Mouse (Mus musculus) CH12.LX (cell line): ENCODE results near the gene Nudt19. TPM values are rescaled to one million over a fixed set of nuclear protein-coding genes. Genes with fewer than 3 reads are reported as not detected.

ENCODE experiments used
- DNase-seq: peaks from one replicate; pipeline ENCODE4 v3.0.0-alpha.2; 2013; ENCODE audit errors: extremely low read depth
- H3K27ac ChIP-seq: 2 replicates; pipeline ENCODE4 v1.5.1; 2012; ENCODE audit warnings: low read depth, mild to moderate bottlenecking, control low read depth, moderate library complexity; ENCODE audit not compliant: insufficient read depth
- H3K27me3 ChIP-seq: replicated peaks from 2 replicates; pipeline ENCODE3; 2012; ENCODE audit warnings: inconsistent platforms
- H3K36me3 ChIP-seq, 2 experiments: replicated peaks in 1 of 2; 2 replicates each; pipeline versions ENCODE3 to v1.6.1; 2012; ENCODE audit warnings: inconsistent platforms in 1 of 2, low read length in 1 of 2, mild to moderate bottlenecking in 1 of 2, mixed read lengths in 1 of 2, moderate library complexity in 1 of 2; ENCODE audit not compliant: control insufficient read depth in 1 of 2, insufficient read depth in 1 of 2
- H3K4me1 ChIP-seq, 2 experiments: 2 replicates each; pipeline ENCODE4 v1.6.1; 2012; ENCODE audit warnings: inconsistent platforms in 1 of 2, moderate library complexity in 1 of 2; ENCODE audit not compliant: insufficient read depth in 2 of 2, control insufficient read depth in 1 of 2
- H3K4me2 ChIP-seq: 2 replicates; pipeline ENCODE4 v1.6.1; 2012; ENCODE audit warnings: low read depth, mild to moderate bottlenecking, control low read depth; ENCODE audit not compliant: poor library complexity, insufficient read depth, severe bottlenecking
- H3K4me3 ChIP-seq, 3 experiments: fragments of 150-350 bp in 1 of 3; sonication (generic) in 1 of 3; replicated peaks in 1 of 3; 2 replicates each; pipeline versions ENCODE3 to v1.5.1; 2011 to 2012; ENCODE audit warnings: low read depth in 2 of 3, low read length in 2 of 3, mild to moderate bottlenecking in 2 of 3, moderate library complexity in 2 of 3, control low read depth in 1 of 3, improper control_type of control experiment in 1 of 3, inconsistent platforms in 1 of 3, mixed read lengths in 1 of 3; ENCODE audit not compliant: poor library complexity in 1 of 3
- H3K79me2 ChIP-seq: replicated peaks from 2 replicates; pipeline ENCODE4 v1.6.1; 2012; ENCODE audit warnings: mild to moderate bottlenecking, moderate library complexity; ENCODE audit not compliant: control insufficient read depth, poor library complexity, insufficient read depth, severe bottlenecking; ENCODE audit errors: extremely low read depth
- H3K9ac ChIP-seq: 2 replicates; pipeline ENCODE4 v1.6.1; 2012; ENCODE audit warnings: low read depth, mild to moderate bottlenecking, control low read depth, moderate library complexity; ENCODE audit not compliant: insufficient read depth
- H3K9me3 ChIP-seq: replicated peaks from 2 replicates; pipeline ENCODE3; 2012; ENCODE audit warnings: low read length, inconsistent platforms, mixed read lengths
- CHD2 ChIP-seq: IDR thresholded peaks from 2 replicates; pipeline ENCODE4 v1.6.1; 2011; ENCODE audit warnings: low read length, improper control_type of control experiment
- ELF1 ChIP-seq: IDR thresholded peaks from 2 replicates; pipeline ENCODE4 v1.6.1; 2014; ENCODE audit warnings: low read depth, mild to moderate bottlenecking, inconsistent platforms, low read length, improper control_type of control experiment
- HCFC1 ChIP-seq: IDR thresholded peaks from 2 replicates; pipeline ENCODE4 v1.6.1; 2012; ENCODE audit warnings: low read depth, mild to moderate bottlenecking, inconsistent platforms, low read length, improper control_type of control experiment
- IRF4 ChIP-seq: IDR thresholded peaks from 2 replicates; pipeline ENCODE4 v1.6.1; 2014; ENCODE audit warnings: low read depth, mild to moderate bottlenecking, inconsistent platforms, low read length, improper control_type of control experiment
- MAX ChIP-seq: IDR thresholded peaks from 2 replicates; pipeline ENCODE4 v1.6.1; 2011; ENCODE audit warnings: low read length, improper control_type of control experiment
- MAZ ChIP-seq: IDR thresholded peaks from 2 replicates; pipeline ENCODE4 v1.6.1; 2012; ENCODE audit warnings: low read depth, mild to moderate bottlenecking, inconsistent platforms, low read length, improper control_type of control experiment, moderate library complexity
- MEF2A ChIP-seq: IDR thresholded peaks from 2 replicates; pipeline ENCODE4 v1.6.1; 2014; ENCODE audit warnings: low read depth, mild to moderate bottlenecking, inconsistent platforms, low read length, improper control_type of control experiment, borderline replicate concordance
- MXI1 ChIP-seq: IDR thresholded peaks from 2 replicates; pipeline ENCODE4 v1.6.1; 2011; ENCODE audit warnings: mild to moderate bottlenecking, low read depth, low read length, improper control_type of control experiment
- MYC ChIP-seq: IDR thresholded peaks from 2 replicates; pipeline ENCODE4 v1.6.1; 2011; ENCODE audit warnings: low read depth, mild to moderate bottlenecking, improper control_type of control experiment, low read length
- NELFE ChIP-seq: IDR thresholded peaks from 2 replicates; pipeline ENCODE4 v1.6.1; 2011; ENCODE audit warnings: low read depth, low read length, improper control_type of control experiment
- NRF1 ChIP-seq: IDR thresholded peaks from 2 replicates; pipeline ENCODE4 v1.6.1; 2014; ENCODE audit warnings: low read depth, mild to moderate bottlenecking, inconsistent platforms, low read length, improper control_type of control experiment, moderate library complexity
- POLR2A ChIP-seq: IDR thresholded peaks from 2 replicates; pipeline ENCODE4 v1.6.1; 2011; ENCODE audit warnings: low read depth, mild to moderate bottlenecking, improper control_type of control experiment, low read length
- POLR2AphosphoS2 ChIP-seq: IDR thresholded peaks from 2 replicates; pipeline ENCODE4 v1.6.1; 2011; ENCODE audit warnings: low read depth, low read length, improper control_type of control experiment
- RAD21 ChIP-seq: IDR thresholded peaks from 2 replicates; pipeline ENCODE4 v1.6.1; 2011; ENCODE audit warnings: low read depth, mild to moderate bottlenecking, low read length, improper control_type of control experiment, moderate library complexity
- TBP ChIP-seq: conservative IDR thresholded peaks from 2 replicates; pipeline ENCODE4 v1.6.1; 2011; ENCODE audit warnings: low read depth, low read length, improper control_type of control experiment
- UBTF ChIP-seq: IDR thresholded peaks from 2 replicates; pipeline ENCODE4 v1.6.1; 2012; ENCODE audit warnings: low read depth, mild to moderate bottlenecking, inconsistent platforms, low read length, improper control_type of control experiment, moderate library complexity
- USF1 ChIP-seq: IDR thresholded peaks from 2 replicates; pipeline ENCODE4 v1.6.1; 2014; ENCODE audit warnings: low read depth, mild to moderate bottlenecking, inconsistent platforms, low read length, improper control_type of control experiment
- ZMIZ1 ChIP-seq: IDR thresholded peaks from 2 replicates; pipeline ENCODE4 v1.6.1; 2012; ENCODE audit warnings: low read depth, mild to moderate bottlenecking, inconsistent platforms, low read length, improper control_type of control experiment
- ZNF384 ChIP-seq: IDR thresholded peaks from 2 replicates; pipeline ENCODE4 v1.6.1; 2012; ENCODE audit warnings: low read depth, low read length, improper control_type of control experiment, inconsistent platforms
- dilution Hi-C: fragments of 300-500 bp; cut with MboI; formaldehyde crosslinking; loops from 2 replicates; pipeline ENCODE4 v1.14.3; 2020; ENCODE audit warnings: low sequenced_read_pairs; ENCODE audit not compliant: extremely low pct_unique_long_range_greater_than_20kb, extremely low pct_ligation_motif_present
- in situ Hi-C: fragments of 300-500 bp; cut with MboI; formaldehyde crosslinking; loops from 3 replicates; pipeline ENCODE4 v1.14.3; 2019; ENCODE audit warnings: low sequenced_read_pairs, low pct_ligation_motif_present, low pct_unique_long_range_greater_than_20kb, mixed read lengths
- polyA plus RNA-seq: library from polyadenylated mRNA; unstranded; fragments of >175 nt; gene quantifications from 2 replicates; pipeline ENCODE4 v1.2.1, GENCODE M21; 2012; ENCODE audit warnings: low read depth; ENCODE audit not compliant: insufficient read length
- total RNA-seq, 2 experiments: library from RNA; depleted of rRNA; stranded (reverse); fragments of 300-350 nt in 1 of 2; fragments of >200 nt in 1 of 2; gene quantifications; 2 replicates each; pipeline ENCODE4 v1.2.3; 2012 to 2014

Gene Nudt19
- total and polyA plus RNA-seq, 3 experiments: 29.8 to 130 (median 58.0) TPM

- Histone ChIP-seq H3K9me3 (peaks cover 4% of the 10 kb centered on the region), H3K4me3 (peak within 1 kb of the TSS; percentile 77 to 80 (median 79)), H3K27ac (no peak within 1 kb of the TSS), H3K4me1 (peaks cover 8 to 34% of the 10 kb centered on the region in 2 experiments), H3K9ac (peak within 1 kb of the TSS; percentile 55), H3K36me3 (peaks cover 0 to 12% of the 10 kb centered on the region in 2 experiments), H3K4me2 (peak within 1 kb of the TSS; percentile 89), H3K27me3 (peaks cover 19% of the 10 kb centered on the region), H3K79me2 (peaks cover 4% of the 10 kb centered on the region; the same call in 1 of the 2 replicates)
- dilution Hi-C loops (no loop called here), in situ Hi-C loops (loop anchor here (5.0 kb wide), 1 partner anchor 41 kb away; no protein-coding TSS in a partner anchor)
- TF ChIP-seq ZMIZ1: 0 out of 2 replicates have a peak, but pooled peaks have one; percentile 40
- TF ChIP-seq POLR2A: peak; percentile 94
- peak; percentile 88 for TF ChIP-seq TBP
- TF ChIP-seq USF1: no peak
- TF ChIP-seq MAX: peak; percentile 61
- peak; percentile 79 for TF ChIP-seq NRF1
- TF ChIP-seq POLR2AphosphoS2: no peak
- peak; percentile 79 for TF ChIP-seq MYC
- TF ChIP-seq MAZ: peak; percentile 50; the same call in 1 of the 2 replicates
- TF ChIP-seq CHD2: peak; percentile 92
- no peak for TF ChIP-seq RAD21
- TF ChIP-seq UBTF: peak; percentile 44; the same call in 1 of the 2 replicates
- no peak for TF ChIP-seq ZNF384
- peak; percentile 95 for TF ChIP-seq ELF1
- TF ChIP-seq MXI1: 0 out of 2 replicates have a peak, but pooled peaks have one; percentile 38
- TF ChIP-seq NELFE: peak; percentile 77
- 0 out of 2 replicates have a peak, but pooled peaks have one; percentile 44 for TF ChIP-seq HCFC1
- TF ChIP-seq IRF4: 0 out of 2 replicates have a peak, but pooled peaks have one; percentile 18
- TF ChIP-seq MEF2A: no peak
- peak; percentile 97 for DNase-seq
Observed at GRCm38 (mm10) chr7:35586055-35586905, 30.2 kb upstream of the Nudt19 start, which contains the start of gene Ankrd27. Ankrd27 (plus strand) TSS chr7:35586244.
